Mouse (Mus musculus): ENCODE results near the gene Atoh1. TPM values are rescaled to one million over a fixed set of nuclear protein-coding genes. Genes with fewer than 3 reads are reported as not detected.

Gene Atoh1
- polyA plus RNA-seq, 1 experiment from 2014 or later, result 1.4 TPM

DNA sequence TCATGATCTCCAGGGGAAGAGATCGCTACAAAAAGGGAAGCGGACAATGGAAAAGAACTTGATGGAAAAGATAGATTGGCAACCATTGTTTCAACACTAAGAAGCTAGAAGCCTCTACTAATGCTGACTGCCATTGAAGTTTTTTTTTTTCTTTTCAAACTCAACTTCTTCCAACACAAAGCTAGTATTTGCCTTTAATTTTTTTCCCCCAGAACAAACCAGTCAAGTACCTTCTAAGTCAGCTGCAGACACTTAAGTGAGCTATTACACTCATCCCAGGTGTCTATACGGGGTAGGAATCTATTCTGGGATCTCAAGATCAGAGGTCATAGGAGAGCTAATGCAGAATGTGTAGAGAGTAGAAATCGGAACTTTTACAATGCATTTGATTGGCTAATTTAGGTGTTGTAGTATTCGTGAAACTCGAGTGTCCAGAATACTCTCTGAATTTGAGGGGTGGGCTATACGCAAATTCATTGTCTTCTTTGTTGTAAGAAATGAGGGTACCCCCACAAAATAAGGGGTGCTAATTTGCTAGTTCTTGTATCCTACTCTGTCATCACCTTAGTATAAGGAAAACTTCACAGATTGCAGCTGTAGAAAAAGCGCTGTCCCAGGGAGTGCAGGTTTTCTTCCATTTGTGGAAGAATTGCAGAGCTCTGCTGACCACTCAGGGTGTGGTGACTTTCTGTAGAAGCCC, 2.8 kb downstream of the Atoh1 start:
- Histone ChIP-seq H3K27me3 (replicated peaks) (peaks cover 71% of the 10 kb centered on the region), H3K36me3 (replicated peaks) (no peaks in the 10 kb centered on the region), H3K9me3 (no peaks in the 10 kb centered on the region), H3K27ac (no peak overlapping the region), H3K4me2 (no peak overlapping the region), H3K4me1 (peaks cover 39% of the 10 kb centered on the region), H3K4me3 (no peak overlapping the region), H3K9ac (no peak overlapping the region)
- 4% methylated on average over 8 of the region's 8 CpGs for WGBS
- ATAC-seq (replicated peaks), result no peak

DNA sequence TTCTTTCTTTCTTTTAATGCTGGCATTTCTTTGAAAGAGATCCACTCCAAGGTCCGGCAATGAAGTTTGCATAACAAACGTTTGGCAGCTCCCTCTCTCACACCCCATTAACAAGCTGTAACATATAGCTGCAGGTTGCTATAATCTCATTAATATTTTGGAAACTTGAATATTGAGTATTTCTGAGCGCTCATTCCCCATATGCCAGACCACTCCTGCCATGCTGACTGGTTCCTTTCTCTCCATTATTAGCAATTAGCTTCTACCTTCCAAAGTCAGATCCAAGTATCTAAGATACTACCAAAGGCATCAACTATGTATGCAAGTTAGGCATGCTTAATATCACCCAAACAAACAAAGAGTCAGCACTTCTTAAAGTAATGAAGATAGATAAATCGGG, 4.4 kb downstream of the Atoh1 start:
- ATAC-seq (replicated peaks), result no peak
- Histone ChIP-seq H3K27ac (no peak overlapping the region), H3K27me3 (replicated peaks) (peaks cover 60% of the 10 kb centered on the region), H3K4me2 (no peak overlapping the region), H3K4me1 (peaks cover 30% of the 10 kb centered on the region), H3K9me3 (no peaks in the 10 kb centered on the region), H3K4me3 (no peak overlapping the region), H3K36me3 (replicated peaks) (no peaks in the 10 kb centered on the region), H3K9ac (no peak overlapping the region)
- 1% methylated on average over 4 of the region's 4 CpGs for WGBS

DNA sequence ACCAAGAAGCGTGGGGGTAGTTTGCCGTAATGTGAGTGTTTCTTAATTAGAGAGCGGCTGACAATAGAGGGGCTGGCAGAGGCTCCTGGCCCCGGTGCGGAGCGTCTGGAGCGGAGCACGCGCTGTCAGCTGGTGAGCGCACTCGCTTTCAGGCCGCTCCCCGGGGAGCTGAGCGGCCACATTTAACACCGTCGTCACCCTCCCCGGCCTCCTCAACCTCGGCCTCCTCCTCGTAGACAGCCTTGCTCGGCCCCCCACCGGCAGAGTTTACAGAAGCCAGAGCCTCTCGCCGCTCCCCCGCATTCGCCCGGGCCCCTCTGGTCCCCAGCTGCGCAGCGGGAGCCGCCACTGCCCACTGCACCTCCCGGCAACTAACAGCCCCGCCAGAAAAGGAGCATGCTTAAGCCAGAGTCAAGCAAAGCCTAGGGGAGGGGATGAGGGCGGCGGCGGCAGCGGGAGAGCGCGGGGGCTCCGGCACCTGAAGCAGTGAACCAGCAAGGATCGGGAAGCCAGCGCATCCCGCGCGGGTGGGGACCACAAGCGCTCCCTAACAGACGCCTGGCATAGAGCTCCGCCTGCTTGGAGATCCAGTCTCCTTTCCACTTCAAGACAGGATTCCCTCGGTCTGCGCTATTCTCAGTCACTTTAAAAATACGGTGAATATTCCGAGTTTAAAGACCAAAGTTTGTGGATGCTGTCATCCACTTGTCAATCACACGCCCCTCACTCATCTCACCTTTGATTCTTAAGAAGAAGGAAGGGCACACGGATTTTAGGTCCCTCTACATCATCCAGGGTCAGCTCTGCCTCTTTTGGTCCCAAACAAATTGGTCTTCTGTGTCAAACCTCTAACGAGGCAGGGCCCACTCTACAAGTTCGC, 5.8 kb downstream of the Atoh1 start:
- no peaks in the 10 kb centered on the region for H3K9me3 ChIP-seq
- peak overlapping the region; percentile 26; the same call in 1 of the 2 replicates for H3K9ac ChIP-seq
- 1% methylated on average over 54 of the region's 54 CpGs for WGBS
- H3K4me1 ChIP-seq, result peaks cover 16% of the 10 kb centered on the region
- H3K27ac ChIP-seq, result no peak overlapping the region
- H3K36me3 ChIP-seq (replicated peaks), result no peaks in the 10 kb centered on the region
- peak overlapping the region; percentile 43 for H3K4me3 ChIP-seq
- peak overlapping the region; percentile 87 for H3K4me2 ChIP-seq
- H3K27me3 ChIP-seq (replicated peaks), result peaks cover 46% of the 10 kb centered on the region
- peak; percentile 88 for ATAC-seq (replicated peaks)

DNA sequence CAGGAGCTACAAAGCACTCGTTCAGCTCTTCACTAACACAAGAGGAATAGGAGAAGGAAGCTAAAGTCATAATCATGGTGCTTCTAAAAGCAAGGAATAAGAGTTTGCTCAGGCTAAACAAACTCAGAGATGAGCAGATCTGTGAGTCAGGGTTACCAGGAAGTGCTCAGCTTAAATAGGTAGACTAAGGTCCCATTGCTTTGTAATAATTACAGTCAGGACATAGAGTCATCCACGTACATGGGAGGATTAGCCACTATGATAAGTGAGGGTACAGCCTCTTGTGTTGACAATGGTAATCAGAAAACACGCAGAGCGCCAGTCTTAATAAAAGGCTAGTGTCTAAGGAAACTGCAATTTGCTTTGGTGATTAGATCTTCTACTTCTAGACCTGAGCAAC, 7.4 kb downstream of the Atoh1 start:
- no peak for ATAC-seq (replicated peaks)
- no peak overlapping the region for H3K4me2 ChIP-seq
- no peak overlapping the region for H3K9ac ChIP-seq
- no peak overlapping the region for H3K4me3 ChIP-seq
- no peaks in the 10 kb centered on the region for H3K9me3 ChIP-seq
- H3K27ac ChIP-seq, result no peak overlapping the region
- H3K27me3 ChIP-seq (replicated peaks), result peaks cover 33% of the 10 kb centered on the region
- 72% methylated on average over 4 of the region's 4 CpGs for WGBS
- no peaks in the 10 kb centered on the region for H3K36me3 ChIP-seq (replicated peaks)
- H3K4me1 ChIP-seq, result peaks cover 11% of the 10 kb centered on the region

DNA sequence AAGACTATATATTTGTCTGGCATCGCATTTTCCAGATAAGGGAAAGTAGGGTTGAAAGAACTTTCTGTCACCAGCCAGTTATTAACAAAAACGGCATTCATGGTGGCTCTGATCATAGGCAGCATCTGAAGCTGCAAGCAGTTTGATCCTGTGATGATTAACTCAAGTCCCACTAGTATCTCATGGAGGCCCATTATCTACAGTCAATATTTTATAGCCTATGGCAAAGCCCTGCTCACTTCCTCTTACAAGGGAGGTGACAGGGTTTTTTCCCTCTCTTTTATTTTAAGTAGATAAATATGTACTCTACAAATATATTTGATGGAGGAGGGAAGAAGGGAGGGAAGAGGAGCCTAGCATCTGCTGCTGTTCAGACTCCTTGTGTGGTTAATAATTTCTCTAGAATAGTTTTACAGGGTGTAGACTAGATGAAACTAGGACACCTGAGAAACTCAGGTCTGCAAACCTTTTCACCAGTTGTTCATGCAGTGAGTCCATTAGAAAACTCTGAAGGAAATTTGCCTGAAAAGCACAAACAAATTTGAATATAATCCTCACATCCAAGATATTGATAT, 14.1 kb downstream of the Atoh1 start:
- Histone ChIP-seq H3K27ac (no peak overlapping the region), H3K4me2 (no peak overlapping the region), H3K4me1 (no peaks in the 10 kb centered on the region), H3K9me3 (no peaks in the 10 kb centered on the region), H3K27me3 (replicated peaks) (no peaks in the 10 kb centered on the region; the same call in 1 of the 2 replicates), H3K36me3 (replicated peaks) (no peaks in the 10 kb centered on the region), H3K9ac (no peak overlapping the region), H3K4me3 (no peak overlapping the region)
- WGBS, result 87% methylated on average over 2 of the region's 2 CpGs
- ATAC-seq (replicated peaks), result no peak

DNA sequence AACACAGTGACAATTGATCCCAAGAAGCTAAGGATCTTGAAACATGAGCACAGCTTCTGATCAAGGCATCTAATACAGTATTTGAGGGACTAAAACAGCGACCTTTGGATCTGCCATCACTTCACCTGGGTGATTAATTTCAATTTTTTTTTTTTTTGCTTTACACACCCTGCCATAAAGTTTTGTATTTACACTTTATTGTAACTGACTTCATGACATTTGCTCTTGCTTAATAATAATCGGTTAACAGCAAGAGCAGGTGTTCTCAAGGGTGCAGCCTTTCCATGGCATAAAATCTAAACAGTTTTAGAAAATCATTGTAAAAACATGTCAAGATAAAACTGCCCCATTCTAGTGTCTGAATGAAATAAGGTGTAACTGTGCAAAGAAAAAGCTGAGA, 25.6 kb downstream of the Atoh1 start:
- H3K9ac ChIP-seq, result no peak overlapping the region
- no peak overlapping the region for H3K4me2 ChIP-seq
- no peaks in the 10 kb centered on the region for H3K27me3 ChIP-seq (replicated peaks)
- WGBS, result 93% methylated on average over 2 of the region's 2 CpGs
- no peak overlapping the region for H3K4me3 ChIP-seq
- ATAC-seq (replicated peaks), result no peak
- H3K36me3 ChIP-seq (replicated peaks), result no peaks in the 10 kb centered on the region
- H3K9me3 ChIP-seq, result no peaks in the 10 kb centered on the region
- H3K27ac ChIP-seq, result no peak overlapping the region
- H3K4me1 ChIP-seq, result no peaks in the 10 kb centered on the region

DNA sequence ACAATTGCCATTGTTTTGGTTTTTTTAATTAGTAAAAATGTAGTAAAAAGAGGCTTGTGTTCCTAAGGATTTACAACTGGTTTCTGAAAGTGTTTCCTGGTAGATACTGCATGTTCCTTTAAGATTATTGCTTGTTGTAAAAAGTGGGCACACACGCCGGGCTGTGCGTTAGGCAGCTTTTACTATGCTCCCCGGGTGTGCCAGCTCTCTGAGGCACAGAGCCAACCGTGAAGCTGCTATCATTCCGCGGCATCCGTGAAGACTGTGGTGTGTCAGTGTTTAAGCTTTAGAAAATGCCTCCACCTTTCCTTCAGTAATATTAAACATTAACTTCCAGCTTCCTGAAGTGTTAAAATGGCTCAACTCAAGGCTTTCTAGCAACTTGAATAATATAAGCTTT, 35.0 kb downstream of the Atoh1 start:
- no peaks in the 10 kb centered on the region for H3K27me3 ChIP-seq (replicated peaks)
- no peak overlapping the region for H3K4me3 ChIP-seq
- H3K9me3 ChIP-seq, result no peaks in the 10 kb centered on the region
- H3K4me1 ChIP-seq, result no peaks in the 10 kb centered on the region
- no peaks in the 10 kb centered on the region for H3K36me3 ChIP-seq (replicated peaks)
- WGBS, result 39% methylated on average over 8 of the region's 8 CpGs
- ATAC-seq (replicated peaks), result no peak
- H3K27ac ChIP-seq, result no peak overlapping the region
- no peak overlapping the region for H3K9ac ChIP-seq
- H3K4me2 ChIP-seq, result no peak overlapping the region

DNA sequence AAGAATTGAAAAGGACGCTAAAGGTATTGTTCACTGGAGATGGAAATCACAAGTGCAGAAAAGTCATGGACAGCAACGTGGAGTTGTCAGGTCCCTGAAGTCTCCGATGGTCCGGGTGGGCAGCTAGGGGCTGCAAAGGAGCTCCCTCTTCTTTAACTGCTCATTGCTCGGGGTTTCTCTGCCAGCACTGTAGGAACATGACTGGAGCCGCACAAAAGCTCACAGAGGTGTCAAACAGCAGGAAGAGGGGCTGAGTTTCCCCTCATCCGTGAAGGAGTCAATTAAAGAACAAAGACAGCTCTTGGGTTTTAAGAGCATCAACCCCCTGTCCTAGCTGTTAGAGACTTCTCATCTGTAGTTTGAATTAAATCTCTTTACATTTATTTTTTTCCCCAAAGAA, 44.5 kb downstream of the Atoh1 start:
- H3K36me3 ChIP-seq (replicated peaks), result no peaks in the 10 kb centered on the region
- no peaks in the 10 kb centered on the region; the same call in 1 of the 2 replicates for H3K4me1 ChIP-seq
- no peak for ATAC-seq (replicated peaks)
- H3K4me3 ChIP-seq, result no peak overlapping the region
- no peak overlapping the region for H3K27ac ChIP-seq
- no peak overlapping the region for H3K9ac ChIP-seq
- WGBS, result 2% methylated on average over 7 of the region's 7 CpGs
- H3K27me3 ChIP-seq (replicated peaks), result no peaks in the 10 kb centered on the region
- peak overlapping the region; percentile 20; the same call in 1 of the 2 replicates for H3K4me2 ChIP-seq
- no peaks in the 10 kb centered on the region for H3K9me3 ChIP-seq

Data from midbrain, embryonic 15.5 days (tissue).